Mouse (Mus musculus) E14TG2a.4 (cell line): Measurements from ENCODE around the gene Gm5269.

Experiments used
- CTCF ChIP-seq: conservative IDR thresholded peaks from 2 replicates; pipeline ENCODE4 v1.5.1; 2014; ENCODE audit warnings: low read length
- NANOG ChIP-seq: IDR thresholded peaks from 2 replicates; pipeline ENCODE4 v1.6.1; 2014; ENCODE audit warnings: borderline replicate concordance, low read length, mixed read lengths
- POU5F1 ChIP-seq: IDR thresholded peaks from 2 replicates; pipeline ENCODE4 v1.6.1; 2014; ENCODE audit warnings: low read length, borderline replicate concordance

DNA sequence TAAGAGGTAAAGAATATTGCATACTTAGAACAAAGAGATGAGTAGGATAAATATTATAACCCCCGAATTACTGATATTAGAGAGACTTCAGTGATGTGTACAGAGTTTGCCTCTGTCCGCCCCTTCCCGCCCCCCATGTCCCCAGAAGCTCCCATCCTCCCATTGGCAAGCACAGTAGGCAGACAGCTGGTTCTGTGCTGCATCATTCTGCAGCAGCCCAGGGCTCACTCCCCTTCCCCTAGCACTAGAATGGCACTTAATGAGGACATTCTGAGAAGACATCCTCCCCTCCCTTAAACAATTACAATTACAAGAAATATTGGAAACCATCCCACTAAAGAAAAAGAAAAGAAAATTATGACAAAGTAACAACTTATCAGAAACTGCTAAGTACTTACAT, 26.4 kb downstream of the Gm5269 start:
- TF ChIP-seq CTCF (no peak), NANOG (no peak), POU5F1 (no peak)
